Mouse (Mus musculus) kidney, embryonic 14.5 days (tissue): Measurements from ENCODE around the gene Cblb. TPM values are rescaled to one million over a fixed set of nuclear protein-coding genes. Genes with fewer than 3 reads are reported as not detected.

Experiments
- ATAC-seq: fragments of 200-750 bp; cut with Nextera tagmentation; 2 replicates; pipeline ENCODE4 v1.8.0; 2017; ENCODE audit warnings: moderate number of reproducible peaks, mild to moderate bottlenecking, moderate TSS enrichment, moderate library complexity; ENCODE audit not compliant: low FRiP score, low TSS enrichment
- H3K27ac ChIP-seq: fragments of 300-500 bp; sonication (generic); 2 replicates; pipeline ENCODE4 v1.5.1; 2014; ENCODE audit warnings: low read depth, mild to moderate bottlenecking, low read length, moderate library complexity, mixed read lengths
- H3K27me3 ChIP-seq: fragments of 300-500 bp; sonication (generic); 2 replicates; pipeline ENCODE4 v1.6.1; 2014; ENCODE audit warnings: mild to moderate bottlenecking, low read length; ENCODE audit not compliant: control insufficient read depth, insufficient read depth
- H3K36me3 ChIP-seq: fragments of 300-500 bp; sonication (generic); 2 replicates; pipeline ENCODE4 v1.6.1; 2014; ENCODE audit warnings: low read length, mixed read lengths; ENCODE audit not compliant: control insufficient read depth, insufficient read depth
- H3K4me1 ChIP-seq: fragments of 300-500 bp; sonication (generic); 2 replicates; pipeline ENCODE4 v1.6.1; 2014; ENCODE audit warnings: low read length, mixed read lengths; ENCODE audit not compliant: control insufficient read depth, insufficient read depth
- H3K4me2 ChIP-seq: fragments of 300-500 bp; sonication (generic); replicated peaks from 2 replicates; pipeline ENCODE4 v1.6.1; 2014; ENCODE audit warnings: low read depth, mild to moderate bottlenecking, low read length
- H3K4me3 ChIP-seq: fragments of 300-500 bp; sonication (generic); 2 replicates; pipeline ENCODE4 v1.5.1; 2014; ENCODE audit warnings: mild to moderate bottlenecking, low read length
- H3K9ac ChIP-seq: fragments of 300-500 bp; sonication (generic); 2 replicates; pipeline ENCODE4 v1.6.1; 2014; ENCODE audit warnings: low read depth, mild to moderate bottlenecking, low read length, moderate library complexity
- H3K9me3 ChIP-seq: fragments of 300-500 bp; sonication (generic); 2 replicates; pipeline ENCODE4 v1.6.1; 2016; ENCODE audit warnings: low read length; ENCODE audit not compliant: control insufficient read depth
- WGBS: fragments of 180-500 bp; shearing (Covaris S2); extraction: QIAGEN DNeasy Blood & Tissue Kit; methylation state at CpG from one replicate; pipeline ENCODE4 v1.1.7; 2014; 5-methylcytosine and 5-hydroxymethylcytosine counted together
- polyA plus RNA-seq: library from polyadenylated mRNA; unstranded; fragments of >200 nt; fragmentation: Nextera tagmentation; extraction: Ambion mirVana; gene quantifications from 2 replicates; pipeline ENCODE4 v1.2.1, GENCODE M21; 2014

The Cblb gene
- polyA plus RNA-seq, 1 experiment from 2014 or later, result 27.2 TPM

GRCm38 (mm10) chr16:52060100-52060719, 29.2 kb downstream of the Cblb start:
- Histone ChIP-seq H3K4me3 (no peak overlapping the region), H3K4me2 (no peak overlapping the region), H3K4me1 (peaks cover 19% of the 10 kb centered on the region), H3K27me3 (no peaks in the 10 kb centered on the region), H3K27ac (no peak overlapping the region), H3K36me3 (no peaks in the 10 kb centered on the region), H3K9me3 (no peaks in the 10 kb centered on the region), H3K9ac (no peak overlapping the region)
- ATAC-seq, result no peak
- 69% methylated on average over 17 of the region's 17 CpGs for WGBS

GRCm38 (mm10) chr16:52061015-52061481, 30.0 kb downstream of the Cblb start:
- no peak overlapping the region for H3K4me2 ChIP-seq
- no peak overlapping the region for H3K27ac ChIP-seq
- WGBS, result 37% methylated on average over 4 of the region's 4 CpGs
- no peak for ATAC-seq
- H3K27me3 ChIP-seq, result no peaks in the 10 kb centered on the region
- no peaks in the 10 kb centered on the region for H3K9me3 ChIP-seq
- no peaks in the 10 kb centered on the region for H3K36me3 ChIP-seq
- no peak overlapping the region for H3K4me3 ChIP-seq
- peaks cover 19% of the 10 kb centered on the region for H3K4me1 ChIP-seq
- no peak overlapping the region for H3K9ac ChIP-seq

- no peak overlapping the region for H3K27ac ChIP-seq
- peaks cover 14% of the 10 kb centered on the region for H3K4me1 ChIP-seq
- H3K9ac ChIP-seq, result no peak overlapping the region
- H3K36me3 ChIP-seq, result no peaks in the 10 kb centered on the region
- no peaks in the 10 kb centered on the region for H3K9me3 ChIP-seq
- H3K4me2 ChIP-seq, result no peak overlapping the region
- H3K27me3 ChIP-seq, result no peaks in the 10 kb centered on the region
- ATAC-seq, result no peak
- no peak overlapping the region for H3K4me3 ChIP-seq
- WGBS, result 66% methylated on average over 12 of the region's 12 CpGs
These were observed 33.5 kb downstream of the Cblb start for GRCm38 (mm10) chr16:52064309-52065105.

- 89% methylated on average over 10 of the region's 10 CpGs for WGBS
- no peak overlapping the region for H3K27ac ChIP-seq
- ATAC-seq, result no peak
- no peaks in the 10 kb centered on the region for H3K27me3 ChIP-seq
- H3K36me3 ChIP-seq, result no peaks in the 10 kb centered on the region
- H3K4me2 ChIP-seq, result no peak overlapping the region
- H3K9me3 ChIP-seq, result no peaks in the 10 kb centered on the region
- no peak overlapping the region for H3K4me3 ChIP-seq
- H3K9ac ChIP-seq, result no peak overlapping the region
- H3K4me1 ChIP-seq, result peaks cover 13% of the 10 kb centered on the region
These were observed 36.8 kb downstream of the Cblb start for GRCm38 (mm10) chr16:52067632-52068516.

GRCm38 (mm10) chr16:52068517-52068874, 37.5 kb downstream of the Cblb start:
- H3K27ac ChIP-seq, result no peak overlapping the region
- no peak overlapping the region for H3K4me2 ChIP-seq
- no peaks in the 10 kb centered on the region for H3K27me3 ChIP-seq
- no peak overlapping the region for H3K4me3 ChIP-seq
- no peaks in the 10 kb centered on the region for H3K9me3 ChIP-seq
- no peaks in the 10 kb centered on the region for H3K36me3 ChIP-seq
- H3K9ac ChIP-seq, result no peak overlapping the region
- no peak for ATAC-seq
- WGBS, result 96% methylated on average over 3 of the region's 3 CpGs
- H3K4me1 ChIP-seq, result peaks cover 13% of the 10 kb centered on the region

GRCm38 (mm10) chr16:52069648-52070047, 38.6 kb downstream of the Cblb start:
- Histone ChIP-seq H3K9me3 (no peaks in the 10 kb centered on the region), H3K27ac (no peak overlapping the region), H3K4me2 (no peak overlapping the region), H3K27me3 (no peaks in the 10 kb centered on the region), H3K4me1 (peaks cover 13% of the 10 kb centered on the region), H3K9ac (no peak overlapping the region), H3K4me3 (no peak overlapping the region), H3K36me3 (no peaks in the 10 kb centered on the region)
- no peak for ATAC-seq
- WGBS, result 63% methylated on average over 6 of the region's 6 CpGs

- Histone ChIP-seq H3K9me3 (no peaks in the 10 kb centered on the region), H3K4me2 (no peak overlapping the region), H3K4me1 (peaks cover 13% of the 10 kb centered on the region), H3K36me3 (no peaks in the 10 kb centered on the region), H3K27ac (no peak overlapping the region), H3K4me3 (no peak overlapping the region), H3K9ac (no peak overlapping the region), H3K27me3 (no peaks in the 10 kb centered on the region)
- ATAC-seq, result no peak
- WGBS, result 95% methylated on average over 5 of the region's 5 CpGs
These were observed 39.1 kb downstream of the Cblb start for GRCm38 (mm10) chr16:52070128-52070527.

GRCm38 (mm10) chr16:52071290-52071689, 40.3 kb downstream of the Cblb start:
- H3K9ac ChIP-seq, result no peak overlapping the region
- no peak overlapping the region for H3K4me3 ChIP-seq
- H3K27me3 ChIP-seq, result no peaks in the 10 kb centered on the region
- 0 out of 2 replicates have a peak overlapping the region, but pooled peaks have one; percentile 51 for H3K27ac ChIP-seq
- 55% methylated on average over 2 of the region's 2 CpGs for WGBS
- H3K36me3 ChIP-seq, result no peaks in the 10 kb centered on the region
- H3K4me1 ChIP-seq, result peaks cover 13% of the 10 kb centered on the region
- no peak overlapping the region for H3K4me2 ChIP-seq
- H3K9me3 ChIP-seq, result no peaks in the 10 kb centered on the region
- no peak for ATAC-seq
